Mouse (Mus musculus): ENCODE results near the gene Mccc1.
A peak's percentile ranks its signal among the peaks of the same experiment; 100 is the strongest.

The Mccc1 gene

GRCm38 (mm10) chr3:35964928-35965327 lies 35.5 kb downstream of the Mccc1 start:
- no peak for DNase-seq

DNA sequence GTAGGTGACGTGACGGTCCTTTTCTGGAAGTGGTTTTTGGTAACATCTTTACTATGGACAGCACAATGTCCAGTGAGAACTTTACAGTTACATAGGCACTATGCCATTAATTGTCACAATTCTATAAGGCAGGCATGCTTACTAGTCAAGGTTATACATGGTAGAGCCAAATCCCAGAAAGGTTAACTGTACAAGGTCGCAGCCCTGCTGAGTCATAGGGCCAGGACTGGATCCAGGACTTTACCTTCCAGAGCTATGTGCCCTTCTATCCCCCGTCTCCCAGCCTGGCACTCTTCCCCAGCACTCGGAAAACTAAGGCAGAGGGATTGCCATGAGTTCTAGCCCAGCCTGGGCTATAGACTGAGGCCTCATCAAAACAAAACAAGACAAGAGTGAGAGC lies 36.6 kb downstream of the Mccc1 start:
- no peak for DNase-seq

GRCm38 (mm10) chr3:35963401-35963800 lies 37.1 kb downstream of the Mccc1 start:
- DNase-seq = no peak

- DNase-seq = no peak
These were observed 37.5 kb downstream of the Mccc1 start for GRCm38 (mm10) chr3:35962967-35963366.

DNA sequence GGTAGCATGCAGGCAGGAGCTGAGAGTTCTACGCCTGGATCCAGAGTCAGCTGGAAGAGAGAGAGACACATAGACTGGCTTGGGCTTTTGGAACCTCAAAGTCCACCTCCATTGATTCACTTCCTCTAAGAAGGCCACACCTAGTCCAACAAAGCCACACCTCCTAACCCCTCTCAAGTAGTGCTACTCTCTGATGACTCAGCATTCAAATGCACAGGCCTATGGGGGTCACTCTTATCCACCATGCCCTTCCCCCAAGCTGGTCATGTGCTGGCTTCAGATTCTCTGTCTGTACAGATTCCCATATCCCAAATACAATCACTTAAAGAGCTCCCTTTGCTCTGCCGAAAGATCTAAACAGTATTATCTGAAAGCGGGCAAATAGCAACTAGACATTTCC lies 43.2 kb downstream of the Mccc1 start:
- DNase-seq = no peak

DNA sequence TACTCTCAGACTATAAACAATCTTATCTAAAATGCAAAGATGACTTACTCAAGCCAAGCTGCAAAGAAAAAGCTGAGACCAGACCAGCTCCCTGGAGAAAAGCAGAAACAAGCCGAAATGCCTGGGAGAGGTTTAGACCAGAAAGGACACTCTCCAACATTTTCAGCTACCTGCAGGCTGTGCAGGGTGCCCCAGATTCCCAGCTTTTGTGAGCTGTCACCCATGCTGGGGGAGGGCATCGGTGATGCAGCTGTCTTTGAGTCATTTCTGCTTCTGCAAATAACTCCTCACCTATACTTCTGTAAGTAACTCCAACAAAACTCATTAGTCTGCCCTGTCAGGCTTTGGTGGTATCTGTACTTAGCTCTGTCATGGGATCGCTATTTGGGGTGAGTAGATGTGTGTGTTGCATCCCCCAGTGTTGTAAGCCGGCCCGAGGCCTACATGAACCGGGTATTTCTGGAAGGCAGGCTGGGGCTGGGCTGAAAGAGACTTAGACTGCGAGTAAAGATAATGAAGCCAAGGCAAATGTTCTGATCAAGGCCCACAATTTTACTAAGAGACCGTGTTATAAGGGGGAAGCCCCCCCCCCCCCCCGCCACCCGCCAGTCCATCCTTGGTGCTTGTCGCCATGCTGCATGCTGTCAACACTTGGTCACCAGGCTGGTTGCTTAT lies 45.4 kb downstream of the Mccc1 start:
- DNase-seq = no peak

DNA sequence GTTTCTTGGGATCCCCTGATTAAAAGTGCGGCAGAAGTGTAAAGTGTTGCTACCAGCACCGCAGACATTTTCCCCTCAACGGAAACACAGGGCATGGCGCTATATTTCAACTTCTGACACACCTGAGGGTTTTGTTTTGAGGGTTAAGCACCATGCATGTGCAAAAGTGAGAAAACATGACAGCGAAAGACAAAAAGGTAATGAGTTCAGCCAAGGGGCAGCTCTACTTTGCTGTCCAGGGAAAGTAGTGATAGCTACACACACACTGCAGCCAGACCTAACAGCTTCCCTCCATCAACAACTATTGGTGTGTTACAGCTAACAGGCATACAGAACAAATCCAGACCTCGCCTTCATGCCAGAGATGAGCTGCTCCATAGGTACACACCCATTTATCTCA lies 46.7 kb downstream of the Mccc1 start:
- no peak for DNase-seq

- DNase-seq = no peak
These were observed 47.3 kb downstream of the Mccc1 start for GRCm38 (mm10) chr3:35953184-35953583.

DNA sequence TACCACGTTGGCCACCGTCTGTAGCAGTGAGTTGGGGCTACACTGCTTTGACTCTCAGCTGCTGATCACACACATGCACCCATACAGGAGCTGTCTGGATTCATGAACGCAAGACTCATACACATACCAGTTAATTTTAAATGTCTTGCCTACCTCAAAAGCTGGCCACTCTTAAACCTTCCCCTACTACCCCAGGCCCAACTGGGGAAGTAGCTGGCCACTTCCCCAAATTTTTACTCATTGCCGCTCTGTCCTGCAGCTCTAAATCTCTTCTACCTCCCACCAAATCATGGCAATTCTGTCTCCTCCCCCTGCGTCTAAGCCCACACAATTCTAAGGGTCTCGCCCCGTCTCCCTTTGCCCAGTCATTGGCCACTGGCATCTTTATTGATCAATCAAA lies 52.3 kb downstream of the Mccc1 start:
- no peak for DNase-seq

DNA sequence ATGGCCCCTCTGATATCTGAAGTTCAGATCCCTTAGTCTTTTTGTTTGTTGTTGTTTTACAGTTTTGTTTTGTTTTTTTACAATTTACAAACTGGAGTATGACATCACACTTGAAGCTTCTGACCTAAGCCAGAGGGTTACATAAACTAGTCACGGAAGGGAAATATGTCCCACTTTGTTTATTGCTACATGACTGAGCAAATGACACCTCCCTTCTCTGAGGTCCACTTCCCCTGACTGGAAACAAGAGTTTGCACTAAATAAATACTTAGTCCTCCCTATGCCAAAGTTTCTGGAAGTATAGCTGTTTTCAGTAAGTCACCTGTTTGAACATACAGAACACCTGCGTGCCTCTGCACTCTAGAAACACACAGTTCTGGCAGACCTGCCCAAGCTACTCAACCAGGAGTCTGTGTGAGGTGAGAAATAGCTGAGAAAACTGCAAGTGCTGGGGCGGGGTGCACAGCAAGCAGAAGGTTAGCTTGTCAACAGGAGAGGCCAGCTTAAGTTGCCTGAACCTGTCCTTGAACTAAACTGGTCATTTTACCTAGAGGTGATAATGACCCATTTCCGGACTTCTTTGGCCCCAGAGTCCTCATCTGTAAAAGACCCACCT lies 59.9 kb downstream of the Mccc1 start:
- DNase-seq = no peak

DNA sequence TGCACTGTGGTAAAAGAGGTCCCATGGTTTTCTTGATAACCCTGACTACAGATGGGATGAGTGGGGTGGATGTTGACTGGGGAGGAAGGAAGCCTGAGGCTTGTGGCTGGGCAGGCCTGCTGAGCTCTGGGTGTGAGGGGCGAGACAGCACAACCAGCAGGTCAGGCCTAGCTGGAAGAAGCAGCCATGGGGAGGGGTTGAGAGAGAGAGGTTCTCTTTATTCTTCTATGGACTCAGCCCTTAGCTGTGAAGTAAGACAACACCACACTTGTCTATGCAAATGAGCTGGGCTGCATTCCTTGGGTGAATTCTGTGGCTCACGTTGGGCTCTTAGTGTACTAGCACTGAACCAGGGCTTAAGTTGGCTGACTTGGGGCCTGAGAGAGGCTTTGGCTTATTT lies 60.4 kb downstream of the Mccc1 start:
- no peak for DNase-seq

GRCm38 (mm10) chr3:35937345-35937744 lies 63.1 kb downstream of the Mccc1 start, which contains the start of gene Dcun1d1:
Gene Dcun1d1, minus strand, starts transcription at chr3:35937445.
- no peak for DNase-seq

DNA sequence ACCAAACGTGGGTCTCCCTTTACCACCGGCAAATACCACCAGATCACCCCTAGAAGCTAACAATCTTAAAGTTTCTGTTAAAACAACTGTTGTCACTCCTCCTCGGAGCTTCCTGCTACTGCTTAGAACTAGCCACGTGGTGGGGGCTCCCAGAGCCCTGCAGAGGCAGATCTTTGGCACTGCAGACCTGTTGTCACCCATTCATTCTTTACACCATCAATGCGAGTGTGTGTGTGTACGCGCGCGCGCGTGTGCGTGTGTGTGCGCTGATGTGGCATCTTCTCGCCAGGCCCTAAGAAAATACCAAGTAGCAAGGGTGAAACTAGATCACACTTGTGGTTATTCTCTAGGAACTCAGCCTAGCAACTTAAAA lies 67.1 kb downstream of the Mccc1 start:
- peak; percentile 48 for DNase-seq

GRCm38 (mm10) chr3:35932735-35933404 lies 67.6 kb downstream of the Mccc1 start:
- DNase-seq = peak; percentile 89

DNA sequence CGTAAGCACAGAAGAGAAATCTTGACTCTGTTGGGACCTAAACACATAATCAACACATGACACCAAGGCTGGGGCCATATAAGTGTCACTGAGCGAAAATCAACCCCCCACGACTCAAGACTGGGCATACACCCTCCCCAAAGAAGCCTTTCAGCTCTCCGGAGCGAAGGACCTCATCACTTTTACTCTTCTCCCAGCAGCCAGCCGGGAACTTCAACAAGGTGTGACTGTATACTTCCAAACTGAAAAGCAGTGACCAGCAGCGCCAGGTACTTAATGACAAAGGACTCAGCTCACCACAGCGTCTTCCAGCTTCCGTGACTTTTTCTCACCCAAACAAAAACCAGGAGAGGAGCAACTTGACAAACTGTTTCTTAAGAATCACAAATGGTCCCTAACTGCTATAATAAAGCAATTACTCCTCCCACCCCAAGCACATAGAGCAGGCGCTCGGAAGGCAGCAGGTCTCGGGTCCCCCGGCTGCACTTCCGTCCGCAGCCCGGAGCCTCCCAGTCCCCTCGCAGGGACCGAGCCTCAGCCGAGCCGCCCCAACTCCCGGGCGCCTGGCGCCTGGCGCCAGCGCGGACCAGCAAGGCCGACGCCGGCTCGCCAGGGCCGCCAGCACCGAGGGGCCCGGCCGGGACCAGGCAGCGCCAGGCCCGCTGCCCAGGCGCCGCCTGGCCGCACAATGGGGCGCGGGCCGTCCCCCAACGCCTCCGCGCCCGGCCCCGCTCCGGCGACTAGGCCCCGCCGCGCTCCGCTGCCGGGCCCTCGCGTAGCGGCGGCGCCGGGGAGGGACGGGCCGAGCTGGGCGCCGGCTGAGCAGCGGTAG lies 68.4 kb downstream of the Mccc1 start:
- DNase-seq = peak; percentile 74

GRCm38 (mm10) chr3:35931359-35931758 lies 69.1 kb downstream of the Mccc1 start:
- no peak for DNase-seq

- DNase-seq = no peak
These were observed 70.6 kb downstream of the Mccc1 start for GRCm38 (mm10) chr3:35929831-35930230.

DNA sequence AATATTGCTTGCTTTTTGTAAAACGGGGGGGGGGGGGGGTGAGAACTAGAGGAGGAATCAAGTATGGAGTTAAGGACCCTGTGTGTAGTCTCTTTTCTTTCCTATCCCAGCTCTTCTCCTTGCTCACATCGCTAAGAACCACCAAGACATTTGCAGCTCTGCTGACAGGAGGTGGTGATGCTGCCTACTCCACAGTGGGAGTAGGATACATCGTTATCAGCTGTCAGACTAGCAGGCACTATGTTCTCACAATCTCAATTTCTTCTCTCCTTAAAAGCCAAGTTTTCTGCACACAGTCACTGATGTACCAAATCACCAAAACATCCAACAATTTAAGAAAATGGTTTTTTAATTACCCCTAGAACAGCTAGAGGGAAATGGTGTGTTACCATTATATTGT lies 71.1 kb downstream of the Mccc1 start:
- no peak for DNase-seq

DNA sequence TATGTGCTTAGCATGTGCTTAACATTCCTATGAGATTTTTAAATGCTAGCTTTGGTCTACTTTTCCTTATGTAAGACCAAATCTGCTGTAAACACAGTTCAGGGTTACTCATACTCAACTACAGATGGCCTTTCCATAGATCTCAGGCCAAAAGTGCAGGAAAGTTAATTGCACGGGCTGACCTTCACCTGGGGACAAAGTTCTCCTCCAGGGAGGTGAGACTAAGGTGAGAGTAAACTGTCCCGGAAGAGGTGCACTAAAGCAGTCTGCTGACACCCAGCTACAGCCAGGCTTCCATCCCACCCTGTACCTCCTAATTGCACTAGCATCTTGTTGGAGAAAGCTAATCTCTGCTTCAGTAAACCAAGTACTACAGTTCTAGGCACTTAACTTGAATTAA lies 74.6 kb downstream of the Mccc1 start:
- no peak for DNase-seq

- DNase-seq = no peak
These were observed 76.5 kb downstream of the Mccc1 start for GRCm38 (mm10) chr3:35924007-35924406.

DNA sequence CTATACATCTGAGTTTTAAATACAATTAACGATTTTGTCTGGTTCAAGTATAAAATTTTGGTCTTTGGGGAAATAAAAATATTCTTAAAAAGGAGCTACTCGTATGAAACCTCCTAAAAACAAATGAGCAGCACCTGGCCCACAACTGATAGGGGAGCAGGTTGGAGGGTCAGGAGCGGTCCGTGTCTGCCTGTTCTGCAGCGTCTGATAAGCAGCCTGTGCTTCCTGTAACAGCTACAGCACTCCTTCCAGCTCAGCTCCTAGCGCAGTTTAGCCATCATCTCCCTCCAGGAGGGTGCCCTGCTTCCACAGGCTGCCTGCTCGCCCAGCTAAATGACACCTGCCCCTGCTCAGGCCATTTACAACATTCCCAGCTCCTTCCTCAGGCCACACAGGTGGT lies 77.0 kb downstream of the Mccc1 start:
- DNase-seq = no peak

GRCm38 (mm10) chr3:35922522-35922921 lies 78.0 kb downstream of the Mccc1 start:
- no peak for DNase-seq

GRCm38 (mm10) chr3:35918229-35918628 lies 82.2 kb downstream of the Mccc1 start:
- DNase-seq = no peak

Data from kidney, postnatal 10 days (tissue).